Mouse (Mus musculus) common myeloid progenitor, adult 5-6 weeks (primary cell): ENCODE data around the gene Zfp553. TPM values are rescaled to one million over a fixed set of nuclear protein-coding genes. Genes with fewer than 3 reads are reported as not detected.

Source experiments
- ATAC-seq: replicated peaks from 2 replicates; pipeline ENCODE4 v1.8.0; 2016; ENCODE audit warnings: low read depth, mild to moderate bottlenecking, moderate TSS enrichment, inconsistent platforms; ENCODE audit not compliant: poor library complexity, severe bottlenecking
- total RNA-seq: library from RNA; stranded (forward); fragments of 200-1000, 187-1606 nt; gene quantifications from 2 replicates; pipeline ENCODE4 v1.2.3, GENCODE M21; 2017

The Zfp553 gene
- 20.8 and 29.9 TPM in 2 replicates for total RNA-seq

DNA sequence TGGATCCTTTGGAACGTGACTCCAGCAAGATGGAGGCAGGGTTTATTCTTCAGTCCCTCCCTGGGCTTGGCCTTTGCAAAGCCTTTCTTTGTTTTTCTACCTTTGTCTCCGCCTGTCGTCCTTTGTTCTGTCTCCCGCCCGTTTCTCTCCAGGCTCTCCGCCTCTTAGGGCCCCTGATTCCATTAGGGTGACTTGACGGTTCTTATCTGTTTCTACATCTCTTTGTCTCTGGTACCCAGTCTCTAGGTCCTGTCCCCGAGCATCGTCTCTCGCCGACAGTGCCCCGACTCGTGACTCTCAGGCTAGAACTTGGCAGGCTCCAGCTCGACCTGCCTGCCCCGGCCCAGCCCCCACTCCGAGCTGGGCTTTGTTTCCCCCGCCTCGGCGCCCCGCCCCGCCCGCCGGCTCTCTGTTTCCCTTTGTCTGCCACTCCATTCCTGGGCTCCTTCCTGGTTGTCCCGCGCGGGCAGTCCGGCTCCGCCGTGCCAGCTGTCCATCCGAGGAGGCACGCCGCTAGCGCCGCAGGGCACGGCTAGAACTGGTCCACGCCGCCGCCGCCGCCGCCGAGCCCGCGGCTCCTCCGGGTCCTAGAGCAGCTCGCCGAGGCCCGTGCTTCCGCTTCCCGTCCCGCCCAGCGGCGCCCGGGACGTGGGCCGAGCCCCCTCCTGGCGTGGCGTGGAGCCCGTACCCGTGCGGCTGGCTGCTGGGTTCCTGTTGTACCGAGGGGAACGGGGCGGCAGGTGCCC is at the start of gene Zfp553, which contains the start of gene Sept1:
Gene Zfp553 (plus strand): TSS at position 440 of the 746 bp plus-strand sequence.
Gene Sept1 (minus strand): TSS at position 509 of the 746 bp plus-strand sequence.
- peak; percentile 53 for ATAC-seq

DNA sequence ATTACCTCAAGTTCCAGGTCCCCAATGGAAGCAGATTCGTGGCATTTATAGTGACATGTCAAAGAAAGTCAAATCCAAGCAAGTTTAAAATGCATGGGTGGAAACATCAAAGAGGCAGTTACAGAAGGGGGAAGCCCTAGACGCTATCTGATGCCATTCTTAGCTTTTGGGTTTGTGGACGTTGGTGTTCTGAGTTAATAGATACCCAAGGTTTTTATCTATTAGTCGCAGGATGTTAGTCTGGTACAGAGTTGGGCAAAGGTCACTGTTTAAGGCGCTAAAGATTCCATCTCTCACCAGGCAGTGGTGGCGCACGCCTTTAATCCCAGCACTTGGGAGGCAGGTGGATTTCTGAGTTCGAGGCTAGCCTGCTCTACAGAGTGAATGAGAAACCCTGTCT is 49.5 kb upstream of the Zfp553 start:
- ATAC-seq: peak; percentile 52

DNA sequence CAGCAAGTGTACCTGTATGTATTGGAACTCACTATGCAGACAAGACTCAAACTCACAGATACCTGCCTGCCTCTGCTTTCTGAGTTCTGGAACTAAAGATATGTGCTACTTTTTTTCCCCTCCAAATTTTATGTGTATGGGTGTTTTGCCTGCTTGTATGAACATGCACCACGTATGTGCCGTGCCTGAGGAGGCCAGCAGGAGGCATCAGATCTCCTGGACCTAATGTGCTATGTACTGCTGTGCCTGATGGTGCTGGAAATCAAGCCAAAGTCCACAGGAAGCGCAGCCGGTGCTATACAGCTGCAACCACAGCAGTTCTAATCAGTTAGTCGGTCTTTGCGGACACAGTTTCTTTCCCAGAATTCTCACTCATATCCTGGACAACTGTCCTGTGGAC is 49.0 kb upstream of the Zfp553 start:
- peak; percentile 50; the same call in 1 of the 2 replicates for ATAC-seq

DNA sequence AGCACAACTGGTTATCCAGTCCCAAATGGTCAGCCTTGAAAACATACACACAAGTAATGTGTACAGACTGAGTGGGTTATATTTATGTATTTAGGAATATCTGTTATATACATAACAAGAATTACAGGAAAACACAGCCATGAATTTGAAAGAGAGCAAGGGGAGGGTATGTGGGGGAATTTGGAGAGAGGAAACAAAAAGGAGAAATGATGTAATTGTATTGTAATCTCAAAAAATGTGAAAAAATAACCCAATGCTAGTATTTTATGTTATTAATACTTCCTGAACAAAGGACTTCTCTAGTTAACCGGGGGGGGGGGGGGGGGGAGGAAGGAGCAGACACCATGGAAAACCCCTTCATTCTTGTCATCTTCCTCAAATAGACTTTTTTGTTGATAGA is 48.1 kb upstream of the Zfp553 start:
- no peak for ATAC-seq

DNA sequence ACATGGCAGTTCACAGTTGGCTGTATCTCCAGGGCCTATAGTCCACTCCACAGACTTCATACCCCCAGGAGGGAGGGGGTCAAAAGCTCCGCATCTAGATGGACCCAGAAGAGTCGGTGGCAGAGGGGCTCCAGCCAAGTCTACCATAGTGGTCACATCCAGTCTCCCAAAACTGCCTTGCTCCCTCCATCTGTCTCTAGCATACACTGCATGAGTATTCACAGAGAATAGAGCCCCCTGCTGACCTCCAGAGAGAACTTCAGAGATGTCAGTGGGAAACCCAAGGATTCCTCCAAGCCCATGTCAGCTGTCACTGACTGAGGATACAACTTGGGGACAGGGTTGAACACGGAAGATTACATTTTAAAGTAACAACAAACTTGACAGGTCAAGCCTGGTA is 47.3 kb upstream of the Zfp553 start:
- ATAC-seq: peak; percentile 39; the same call in 1 of the 2 replicates

DNA sequence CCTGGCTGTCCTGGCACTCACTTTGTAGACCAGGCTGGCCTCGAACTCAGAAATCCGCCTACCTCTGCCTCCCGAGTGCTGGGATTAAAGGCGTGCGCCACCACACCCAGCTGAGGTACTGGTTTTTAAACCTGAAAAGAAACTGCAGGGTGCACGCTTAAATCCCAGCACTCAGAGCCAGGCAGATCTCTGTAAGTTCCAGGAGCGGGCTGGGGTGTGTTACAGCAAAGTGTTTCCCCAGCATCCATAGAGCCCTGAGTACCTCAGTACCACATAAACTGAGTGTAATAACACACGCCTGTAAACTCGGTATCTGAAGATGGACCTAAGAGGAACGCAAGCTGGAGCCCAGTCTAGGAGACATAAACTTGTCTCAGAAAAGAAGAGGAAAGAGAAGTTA is 45.5 kb upstream of the Zfp553 start:
- no peak for ATAC-seq

DNA sequence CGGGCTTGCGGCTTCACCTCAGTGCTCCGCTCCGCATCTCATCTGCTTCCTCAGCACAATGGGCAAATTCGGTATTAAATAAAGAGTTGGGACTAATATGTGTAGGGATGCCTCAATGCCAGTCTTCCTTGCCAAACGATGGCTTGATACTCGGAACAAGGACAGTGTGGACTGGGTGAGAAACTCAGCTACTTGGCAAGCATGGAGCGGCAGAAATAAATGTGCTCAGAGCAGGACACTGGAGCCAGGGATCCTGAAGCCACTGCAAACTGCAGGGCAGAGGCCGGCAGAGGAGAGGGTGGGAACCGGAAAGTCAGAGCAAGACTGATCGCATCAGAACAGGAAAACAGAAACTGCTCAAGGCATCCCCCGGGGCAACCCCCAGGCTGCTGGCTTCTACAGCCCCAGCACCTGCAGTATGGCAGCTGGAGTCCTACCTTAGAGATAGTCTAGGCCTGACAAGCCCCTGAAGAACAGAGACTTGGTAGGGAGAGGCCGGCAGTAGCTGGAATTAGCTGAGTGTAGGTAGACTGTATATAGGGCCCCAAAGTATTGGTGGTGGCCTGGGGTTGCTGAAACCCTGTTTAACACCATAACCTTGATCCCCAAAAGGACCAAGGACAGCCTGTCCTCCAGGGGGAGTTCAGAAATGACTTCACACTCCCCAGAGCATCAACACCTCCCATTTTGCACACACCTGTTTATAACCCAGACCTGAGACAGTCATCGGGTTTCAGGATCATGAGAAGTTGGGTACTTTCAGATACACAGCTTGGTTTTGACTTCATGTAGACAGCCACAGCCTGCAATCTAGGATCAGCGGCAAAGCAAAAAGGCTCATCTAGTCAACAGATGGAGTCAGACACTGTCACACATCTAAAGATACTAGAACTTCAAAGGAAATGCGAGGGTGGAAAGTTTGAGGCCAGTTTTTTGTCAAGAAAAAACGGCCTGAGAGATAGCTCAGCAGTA is 44.3 kb upstream of the Zfp553 start:
- 0 out of 2 replicates have a peak, but pooled peaks have one; percentile 19 for ATAC-seq

DNA sequence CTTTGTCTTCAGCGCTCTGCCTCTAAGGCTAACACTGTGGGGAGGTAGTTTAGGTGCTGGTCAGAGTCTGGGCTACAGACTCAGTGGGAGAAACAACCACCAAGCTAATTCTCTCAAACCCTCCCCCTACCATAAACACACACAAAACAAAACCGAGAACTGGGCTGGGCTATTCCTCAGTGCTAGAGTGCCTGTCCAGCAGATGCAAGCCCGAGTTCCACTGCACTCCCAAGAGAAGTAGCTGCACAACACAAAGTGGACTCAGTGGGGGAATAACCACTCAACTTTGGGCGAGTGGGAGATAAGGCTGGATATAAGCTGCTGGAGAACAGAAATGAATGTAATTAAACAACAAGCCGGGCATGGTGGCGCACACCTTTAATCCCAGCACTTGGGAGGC is 42.2 kb upstream of the Zfp553 start:
- no peak for ATAC-seq

DNA sequence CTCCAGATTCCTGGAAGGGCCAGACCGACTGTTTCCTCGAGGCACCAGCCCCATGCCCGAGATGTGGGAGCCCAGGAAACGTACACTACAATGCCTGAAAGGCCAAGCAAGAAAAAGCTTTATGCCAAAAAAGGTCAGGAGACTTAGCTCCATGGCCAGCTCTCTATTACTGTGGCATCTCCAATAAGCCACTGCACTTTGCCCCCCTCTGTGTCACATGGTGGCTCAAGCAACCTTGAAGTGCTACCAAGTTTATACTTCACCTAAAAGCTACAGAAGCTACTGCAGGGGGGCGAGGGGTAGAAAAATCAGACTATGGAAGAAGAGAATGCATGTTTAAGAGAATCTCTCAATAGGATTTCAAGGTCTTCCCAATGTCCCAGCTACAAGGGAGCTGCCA is 39.9 kb upstream of the Zfp553 start:
- no peak for ATAC-seq

DNA sequence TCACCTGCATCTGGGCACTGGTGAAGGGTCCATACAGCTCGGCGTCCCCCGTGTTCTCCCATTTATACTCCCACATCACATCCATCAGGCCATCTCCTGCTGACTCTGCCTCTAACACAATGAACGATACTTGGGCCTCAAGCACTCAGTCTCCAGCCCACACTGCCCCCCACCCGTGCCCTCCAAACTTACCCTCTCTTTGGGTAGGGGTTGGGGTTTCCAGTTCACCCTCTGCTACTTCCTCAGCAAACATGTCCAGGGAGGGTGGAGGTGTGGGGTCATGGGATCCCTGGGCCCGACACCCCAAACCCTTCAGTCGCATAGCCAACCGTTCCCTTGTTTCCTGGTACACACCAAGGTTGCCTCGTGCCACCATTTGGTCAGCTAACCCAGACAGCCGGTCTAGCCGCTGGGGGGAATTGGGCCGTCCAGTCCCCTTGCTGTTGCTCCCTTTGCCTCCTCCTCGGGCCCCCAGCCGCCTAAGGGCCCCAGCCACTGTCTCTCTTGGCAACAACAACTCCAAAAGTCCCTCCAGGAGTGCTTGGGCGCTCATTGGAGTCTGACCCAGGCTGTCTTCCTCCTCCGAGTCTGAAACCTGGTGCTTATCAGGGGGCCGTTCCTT is 38.7 kb upstream of the Zfp553 start:
- ATAC-seq: no peak

DNA sequence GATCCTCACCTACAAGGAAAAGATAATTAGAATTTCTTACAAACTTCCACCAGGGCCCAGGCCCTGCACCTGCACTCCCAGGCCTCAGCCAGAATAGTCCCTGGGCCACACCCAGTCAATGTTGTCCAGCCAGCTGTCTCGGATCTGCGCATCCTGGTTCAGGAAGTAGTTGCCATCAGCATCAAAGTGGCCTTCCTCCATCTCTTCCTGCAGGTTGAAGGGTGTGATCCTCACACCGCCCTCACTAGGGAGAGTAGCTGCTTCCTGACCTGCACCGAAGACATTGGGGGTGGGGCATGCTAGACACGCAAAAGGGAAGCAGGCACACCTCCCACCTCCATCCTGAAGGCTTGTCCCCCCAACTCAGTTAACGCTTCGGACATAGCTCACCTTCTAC is 38.2 kb upstream of the Zfp553 start:
- ATAC-seq: no peak

DNA sequence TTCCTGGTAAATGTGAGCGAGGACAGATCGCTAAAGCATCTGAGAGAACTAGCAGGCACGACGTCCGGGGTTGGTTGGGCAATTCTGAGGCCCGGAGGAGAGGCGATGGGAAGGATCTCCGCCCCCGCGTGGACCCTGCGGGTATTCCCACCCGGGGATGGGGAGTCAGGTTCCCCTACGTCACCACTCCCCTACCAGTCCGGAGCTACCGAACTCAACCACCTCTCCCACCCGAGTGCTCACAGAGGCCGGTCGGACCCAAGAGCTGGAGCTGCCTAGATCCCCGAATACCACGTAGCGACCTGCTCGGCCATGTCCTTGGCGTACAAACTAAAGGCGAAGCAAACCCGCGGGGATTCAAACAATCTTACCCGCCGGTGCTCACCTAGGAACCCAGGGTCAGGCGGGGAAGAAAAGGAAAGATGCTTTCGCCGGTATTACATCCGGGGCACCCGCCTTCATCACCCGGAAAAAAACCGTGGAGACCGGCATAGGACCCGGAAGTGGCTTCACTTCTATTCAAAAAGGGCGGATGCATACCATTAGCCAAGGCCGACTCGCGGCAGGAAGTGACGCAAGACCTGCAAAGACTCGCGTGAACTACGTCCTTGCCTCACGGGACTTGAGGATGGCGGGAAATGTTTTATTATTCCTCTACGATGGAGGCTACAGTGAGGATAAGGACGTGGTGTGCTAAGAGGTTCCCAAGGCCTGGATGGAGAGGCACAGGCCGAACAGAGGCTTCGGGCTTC is 37.1 kb upstream of the Zfp553 start, which contains the start of gene Cd2bp2:
Gene Cd2bp2 (minus strand): TSS at position 507 of the 752 bp plus-strand sequence.
- ATAC-seq: peak; percentile 93

DNA sequence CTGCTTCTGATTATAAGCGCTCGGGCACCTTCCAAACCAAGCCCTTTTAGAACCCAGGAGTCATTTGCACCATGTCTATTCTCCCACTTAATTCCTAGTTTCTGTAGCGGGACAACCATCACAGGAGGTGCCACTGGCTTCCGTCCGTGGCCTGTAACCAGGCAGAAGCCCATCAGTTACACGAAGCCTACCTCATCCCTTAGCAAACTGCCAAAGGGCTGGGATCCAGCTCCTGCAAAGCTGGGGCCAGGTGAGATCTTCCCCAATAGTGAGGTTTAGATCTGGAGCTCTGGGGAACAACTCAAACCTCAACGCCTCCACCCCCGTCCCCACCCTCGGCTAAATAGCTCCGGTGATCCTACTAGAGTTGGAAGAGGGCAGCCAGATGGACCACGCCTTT is 36.4 kb upstream of the Zfp553 start:
- ATAC-seq: no peak

DNA sequence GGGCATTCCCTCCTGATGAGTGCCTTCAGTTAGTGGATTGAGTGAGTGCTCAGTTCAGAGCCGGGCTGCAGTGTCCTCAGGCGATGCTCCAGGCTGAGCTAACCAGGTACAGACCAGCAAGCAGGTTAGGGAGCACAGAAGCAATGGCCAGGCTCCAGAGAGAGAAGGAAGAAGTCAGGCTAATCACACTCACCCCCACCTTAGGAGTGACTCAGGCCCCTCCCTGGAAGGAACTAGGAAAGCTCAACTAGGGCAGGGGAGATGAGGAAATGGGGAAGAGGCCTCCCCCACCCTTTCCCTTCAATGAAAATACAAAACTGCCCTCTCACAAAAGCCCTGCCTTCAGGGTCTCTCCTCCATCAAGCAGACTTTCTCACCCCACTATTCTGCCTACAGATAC is 26.3 kb upstream of the Zfp553 start:
- no peak for ATAC-seq

DNA sequence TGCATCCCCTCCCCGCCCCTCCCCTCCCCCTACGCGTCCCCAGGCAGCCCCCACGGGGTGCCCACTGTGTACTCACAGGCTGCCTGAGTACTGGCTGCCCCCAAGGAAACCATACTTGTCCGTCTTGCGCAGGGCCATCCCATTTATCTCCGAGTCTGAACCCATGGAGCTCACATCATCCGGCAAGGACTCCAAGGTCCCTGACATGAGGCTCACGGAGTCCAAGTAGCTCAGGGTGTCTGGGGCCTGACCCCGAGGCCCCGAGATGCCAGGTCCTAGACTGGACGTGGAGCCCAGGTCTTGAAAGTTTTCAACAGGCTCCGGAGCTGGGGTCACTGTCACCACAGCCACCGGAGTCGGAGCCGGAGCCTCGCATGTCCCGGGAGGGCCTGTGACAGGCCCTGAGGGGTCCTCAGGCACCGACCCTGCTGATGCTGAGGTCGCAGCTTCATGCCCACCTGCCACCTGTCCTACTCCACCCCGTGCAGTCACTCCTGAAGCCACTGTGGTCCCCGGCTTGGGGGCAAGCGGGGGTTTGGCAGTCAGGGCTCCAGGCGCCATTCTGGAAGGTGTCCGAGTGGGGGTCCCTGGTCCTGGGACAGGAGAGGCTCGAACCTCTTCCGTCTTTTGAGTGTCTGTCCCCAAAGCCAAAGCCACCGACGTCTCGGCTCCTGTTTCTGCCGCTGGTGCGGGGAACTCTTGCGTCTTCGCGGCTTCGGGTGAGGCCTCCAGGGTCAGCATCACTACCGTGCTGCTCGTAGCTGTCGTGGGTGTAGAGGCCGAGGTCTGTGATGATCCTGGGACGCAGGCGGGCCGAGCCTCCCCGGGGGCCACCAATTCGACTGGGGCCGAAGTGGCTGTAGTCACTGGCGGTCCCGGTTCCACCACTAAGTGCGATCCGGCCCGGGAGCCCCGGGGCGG is 25.2 kb upstream of the Zfp553 start:
- no peak for ATAC-seq

DNA sequence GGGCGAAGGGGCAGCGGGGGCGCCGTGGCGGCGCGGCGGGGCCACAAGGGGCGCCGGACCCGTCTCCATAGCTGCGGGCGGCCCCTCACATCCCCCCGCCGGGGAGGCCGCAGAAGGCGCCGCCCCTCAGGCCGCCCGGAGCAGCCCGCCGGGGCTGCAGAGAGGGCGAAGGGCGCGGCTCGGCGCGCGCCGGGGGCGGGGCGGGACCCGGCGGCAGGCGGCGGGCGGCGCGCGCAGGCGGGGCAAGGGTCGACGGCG is 24.6 kb upstream of the Zfp553 start, which contains the start of gene Tbc1d10b:
Gene Tbc1d10b (minus strand): TSS at position 174 of the 258 bp plus-strand sequence.
- no peak; the same call in 1 of the 2 replicates for ATAC-seq

DNA sequence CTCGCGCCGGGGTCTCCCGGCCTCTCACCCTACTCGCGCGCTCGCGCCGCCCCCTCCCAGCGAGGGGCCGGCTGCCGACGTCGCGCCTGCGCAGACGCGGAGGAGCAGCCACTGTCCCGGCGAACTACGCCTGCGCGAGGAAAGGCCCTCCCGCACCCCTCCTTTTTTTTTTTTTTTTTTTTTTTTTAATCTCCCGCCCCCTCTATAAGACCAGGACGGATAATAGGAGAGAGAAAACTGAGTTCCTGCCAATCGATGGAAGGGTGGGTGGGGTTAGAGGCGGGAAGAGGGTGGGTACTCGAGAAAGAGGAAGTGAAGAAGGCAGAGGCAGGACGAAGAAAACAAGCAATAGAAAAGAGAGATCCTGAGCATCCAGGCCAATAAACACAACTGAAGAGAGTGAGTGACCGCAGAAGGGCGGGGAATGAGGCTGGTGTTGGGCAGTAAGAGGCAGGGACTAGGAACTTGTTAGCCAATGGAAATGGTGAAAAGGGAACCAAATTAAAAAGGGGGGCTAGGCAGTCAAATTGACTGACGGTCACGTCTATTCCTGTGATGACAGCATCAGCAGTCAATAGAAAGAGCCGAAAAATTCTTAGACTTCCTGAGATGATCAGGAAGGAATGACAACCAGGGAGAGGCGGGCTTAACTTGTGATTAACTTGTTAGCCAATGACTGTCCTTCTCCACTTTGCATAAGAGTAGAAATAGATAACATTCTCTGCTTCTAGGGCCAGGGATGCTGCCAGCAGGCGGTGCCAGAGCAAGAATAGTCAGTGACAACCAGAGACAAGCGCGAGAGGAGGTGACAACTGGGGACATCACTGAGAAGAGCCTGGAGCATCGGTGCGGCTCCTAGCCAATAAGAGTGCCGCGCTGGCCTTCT is 24.1 kb upstream of the Zfp553 start, which contains the start of gene Mylpf:
Gene Mylpf (plus strand): TSS at position 338 of the 886 bp plus-strand sequence.
- ATAC-seq: peak; percentile 84

DNA sequence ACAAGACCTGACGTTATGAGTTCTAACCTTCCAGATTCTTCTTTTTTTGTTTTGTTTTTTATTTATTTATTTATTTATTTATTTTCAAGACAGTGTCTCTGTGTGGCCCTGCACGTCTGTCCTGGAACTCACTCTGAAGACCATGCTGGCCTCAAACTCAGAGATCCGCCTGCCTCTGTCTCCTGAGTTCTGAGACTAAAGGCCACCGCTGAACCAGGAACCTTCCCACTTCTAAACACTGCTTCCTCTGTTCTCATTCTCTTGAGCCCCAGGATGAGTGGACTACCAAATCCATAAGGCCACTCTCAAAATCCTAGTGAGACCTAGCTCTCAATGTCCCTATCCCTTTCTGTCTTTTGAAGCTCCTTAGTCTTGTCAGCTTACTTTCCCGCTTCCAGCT is 23.0 kb upstream of the Zfp553 start:
- no peak for ATAC-seq
